In genomic region chr4:128991500-128992008, GRCm38 (mm10) we compare ENCODE assay signal across 8 mouse cellular contexts. TPM values are rescaled to one million over a fixed set of nuclear protein-coding genes. Genes with fewer than 3 reads are reported as not detected.
A peak's percentile ranks its signal among the peaks of the same experiment; 100 is the strongest.
DNase-seq lines count a peak whose midpoint lies in the region; ATAC-seq and TF ChIP-seq lines count a peak whose summit lies in the region.

Ak2 (plus strand) TSS chr4:128991958.

- no peak for ATAC-seq in midbrain, embryonic 13.5 days

- no peak for TF ChIP-seq POLR2A in bone marrow macrophage, adult 2 months (IDR thresholded peaks at IDR 0.05; ENCODE audit: borderline replicate concordance, low read depth, low read length)

- H3K27me3 ChIP-seq in midbrain, embryonic 13.5 days = 0 out of 2 replicates have a peak, but pooled peaks cover 7% of the 10 kb centered on the region

- no peak for DNase-seq in left cerebral cortex, adult 18-20 months (ENCODE audit: low spot score in 2 of 2)
- no peak for DNase-seq in left cerebral cortex, adult 11 months (ENCODE audit: low spot score)
- DNase-seq in gonadal fat pad, adult 2 months (ENCODE audit: low read depth) = no peak
- no peak for DNase-seq in layer of hippocampus, postnatal 10 days (ENCODE audit: low spot score in 2 of 2)
- no peak for DNase-seq in right cerebral cortex, postnatal 14 days
- no peak for DNase-seq in right cerebral cortex, postnatal 25 days

- no peak within 1 kb of the TSS for H3K9ac ChIP-seq in midbrain, embryonic 13.5 days (replicated peaks)

- no peak within 1 kb of the TSS for H3K27ac ChIP-seq in bone marrow macrophage, adult 2 months (ENCODE audit: insufficient read depth, low read depth, low read length)
- H3K27ac ChIP-seq in midbrain, embryonic 13.5 days = no peak within 1 kb of the TSS

- no peaks in the 10 kb centered on the region for H3K9me3 ChIP-seq in midbrain, embryonic 13.5 days

- H3K4me1 ChIP-seq in bone marrow macrophage, adult 2 months (ENCODE audit: control insufficient read depth, insufficient read depth, low read length) = peaks cover 24% of the 10 kb centered on the region
- H3K4me1 ChIP-seq in midbrain, embryonic 13.5 days (replicated peaks) = peaks cover 17% of the 10 kb centered on the region

- TF ChIP-seq CTCF in bone marrow macrophage, adult 2 months (IDR thresholded peaks at IDR 0.05; ENCODE audit: low read depth, low read length) = no peak

- 0 out of 2 replicates have a peak, but pooled peaks cover 3% of the 10 kb centered on the region for H3K36me3 ChIP-seq in midbrain, embryonic 13.5 days

- WGBS in midbrain, embryonic 13.5 days = 93% methylated on average over 9 of the region's 9 CpGs

- H3K4me2 ChIP-seq in midbrain, embryonic 13.5 days (replicated peaks) = 0 out of 2 replicates have a peak within 1 kb of the TSS, but pooled peaks have one; percentile 9

- no peak within 1 kb of the TSS for H3K4me3 ChIP-seq in bone marrow macrophage, adult 2 months (ENCODE audit: insufficient read depth, low read length)
- no peak within 1 kb of the TSS for H3K4me3 ChIP-seq in midbrain, embryonic 13.5 days (replicated peaks)

RNA-seq across cellular contexts. Expression of gene Ak2, which starts in this region (rescaled TPM):
- total RNA-seq in left cerebral cortex, adult 18-20 months (2021) = 10 to 100 TPM; 24.3 to 27.2 TPM
- 54.5 and 64.3 TPM in 2 replicates for polyA plus RNA-seq in bone marrow macrophage, adult 2 months (2012; ENCODE audit: insufficient read depth, insufficient read length, missing spikeins)
- 79.2 and 129 TPM in 2 replicates for polyA plus RNA-seq in gonadal fat pad, adult 2 months (2012; rRNA removed)
- total RNA-seq in layer of hippocampus, postnatal 10 days (2021) = 10 to 100 TPM; 32.3 to 34.3 TPM
- 102 and 108 TPM in 2 replicates for polyA plus RNA-seq in midbrain, embryonic 13.5 days (2015; fragmentation: Nextera tagmentation; extraction: Ambion mirVana)
